8 mouse cellular contexts compared by ENCODE assay signal in genomic region chr13:9276322-9276855, GRCm38 (mm10). TPM values are rescaled to one million over a fixed set of nuclear protein-coding genes. Genes with fewer than 3 reads are reported as not detected.
DNase-seq lines count a peak whose midpoint lies in the region; ATAC-seq and TF ChIP-seq lines count a peak whose summit lies in the region.

Gene Dip2c (plus strand): TSS chr13:9276528.

- peaks cover 4% of the 10 kb centered on the region for H3K79me3 ChIP-seq in C2C12 (ENCODE audit: low read depth)

- no peaks in the 10 kb centered on the region for H3K36me3 ChIP-seq in C2C12 (ENCODE audit: control insufficient read depth, insufficient read depth)
- no peaks in the 10 kb centered on the region for H3K36me3 ChIP-seq in forebrain, embryonic 11.5 days (ENCODE audit: control insufficient read depth, insufficient read depth, low read length)
- H3K36me3 ChIP-seq in heart, embryonic 16.5 days (ENCODE audit: control insufficient read depth, insufficient read depth): no peaks in the 10 kb centered on the region
- no peaks in the 10 kb centered on the region for H3K36me3 ChIP-seq in liver, embryonic 13.5 days
- no peaks in the 10 kb centered on the region for H3K36me3 ChIP-seq in neural tube, embryonic 11.5 days (ENCODE audit: control insufficient read depth, insufficient read depth, low read length)
- no peaks in the 10 kb centered on the region for H3K36me3 ChIP-seq in stomach, embryonic 16.5 days (ENCODE audit: control insufficient read depth, insufficient read depth, low read length)

- H3K27me3 ChIP-seq in C2C12 (ENCODE audit: control insufficient read depth, insufficient read depth, insufficient read length): no peaks in the 10 kb centered on the region
- H3K27me3 ChIP-seq in forebrain, embryonic 11.5 days (ENCODE audit: control insufficient read depth, insufficient read depth, low read length): no peaks in the 10 kb centered on the region
- no peaks in the 10 kb centered on the region for H3K27me3 ChIP-seq in heart, embryonic 16.5 days (ENCODE audit: control insufficient read depth, insufficient read depth, low read length)
- H3K27me3 ChIP-seq in liver, embryonic 13.5 days: peaks cover 39% of the 10 kb centered on the region
- H3K27me3 ChIP-seq in neural tube, embryonic 11.5 days (ENCODE audit: control insufficient read depth, insufficient read depth, low read length): no peaks in the 10 kb centered on the region
- no peaks in the 10 kb centered on the region for H3K27me3 ChIP-seq in stomach, embryonic 16.5 days (ENCODE audit: control insufficient read depth, insufficient read depth, low read length)

- H3K4me2 ChIP-seq in forebrain, embryonic 11.5 days (ENCODE audit: low read depth, low read length, severe bottlenecking): peak within 1 kb of the TSS; percentile 76
- H3K4me2 ChIP-seq in heart, embryonic 16.5 days (ENCODE audit: low read depth, low read length): peak within 1 kb of the TSS; percentile 90
- peak within 1 kb of the TSS; percentile 78 for H3K4me2 ChIP-seq in liver, embryonic 13.5 days
- peak within 1 kb of the TSS; percentile 76 for H3K4me2 ChIP-seq in neural tube, embryonic 11.5 days (ENCODE audit: low read depth)
- H3K4me2 ChIP-seq in stomach, embryonic 16.5 days (ENCODE audit: low read depth, low read length): peak within 1 kb of the TSS; percentile 76

- peak within 1 kb of the TSS; percentile 93 for H3ac ChIP-seq in C2C12 (ENCODE audit: control insufficient read depth, insufficient read length, low read depth)

- H3K9me3 ChIP-seq in forebrain, embryonic 11.5 days (ENCODE audit: control insufficient read depth, low read length): no peaks in the 10 kb centered on the region
- no peaks in the 10 kb centered on the region for H3K9me3 ChIP-seq in heart, embryonic 16.5 days (replicated peaks; ENCODE audit: control insufficient read depth, low read length)
- H3K9me3 ChIP-seq in liver, embryonic 13.5 days (replicated peaks): no peaks in the 10 kb centered on the region
- no peaks in the 10 kb centered on the region for H3K9me3 ChIP-seq in neural tube, embryonic 11.5 days (ENCODE audit: control insufficient read depth, low read length)
- H3K9me3 ChIP-seq in stomach, embryonic 16.5 days (replicated peaks; ENCODE audit: control insufficient read depth, low read length): no peaks in the 10 kb centered on the region

- under 1% methylated on average over 61 of the region's 67 CpGs for whole genome bisulfite sequencing in forebrain, embryonic 11.5 days
- WGBS in heart, embryonic 16.5 days: under 1% methylated on average over 56 of the region's 67 CpGs
- under 1% methylated on average over 61 of the region's 67 CpGs for WGBS in liver, embryonic 13.5 days (ENCODE audit: insufficient replicate concordance)
- under 1% methylated on average over 66 of the region's 67 CpGs for WGBS in neural tube, embryonic 11.5 days
- under 1% methylated on average over 67 of the region's 67 CpGs for WGBS in stomach, embryonic 16.5 days

- peak; percentile 74 for DNase-seq in brain, embryonic 18.5 days (ENCODE audit: low read depth, low spot score)
- DNase-seq in forebrain, embryonic 11.5 days (ENCODE audit: low spot score): peak; percentile 93
- DNase-seq in kidney, postnatal 25 days: peak; percentile 93 to 96
- DNase-seq in liver, embryonic 13.5 days: peak; percentile 43
- DNase-seq in neural tube, embryonic 11.5 days (ENCODE audit: low spot score): peak; percentile 94

- ATAC-seq in forebrain, embryonic 11.5 days (replicated peaks; ENCODE audit: low FRiP score): peak; percentile 93
- peak; percentile 89 for ATAC-seq in heart, embryonic 16.5 days (replicated peaks; ENCODE audit: extremely low read depth, insufficient read depth, low FRiP score)
- peak; percentile 84 for ATAC-seq in liver, embryonic 13.5 days (ENCODE audit: low read depth)
- peak; percentile 90 for ATAC-seq in neural tube, embryonic 11.5 days (ENCODE audit: insufficient read depth, low FRiP score, low TSS enrichment)
- ATAC-seq in stomach, embryonic 16.5 days (ENCODE audit: insufficient read depth, low FRiP score): peak; percentile 94

- peak within 1 kb of the TSS; percentile 56 for H3K4me3 ChIP-seq in C2C12 (ENCODE audit: insufficient read depth, poor library complexity, severe bottlenecking)
- H3K4me3 ChIP-seq in forebrain, embryonic 11.5 days (ENCODE audit: low read depth, low read length): peak within 1 kb of the TSS; percentile 84
- peak within 1 kb of the TSS; percentile 96 for H3K4me3 ChIP-seq in heart, embryonic 16.5 days (ENCODE audit: low read length)
- peak within 1 kb of the TSS; percentile 68 for H3K4me3 ChIP-seq in liver, embryonic 13.5 days (replicated peaks)
- H3K4me3 ChIP-seq in neural tube, embryonic 11.5 days (ENCODE audit: low read depth, low read length): peak within 1 kb of the TSS; percentile 93
- H3K4me3 ChIP-seq in stomach, embryonic 16.5 days (replicated peaks; ENCODE audit: low read length): peak within 1 kb of the TSS; percentile 89

- H3K79me2 ChIP-seq in C2C12 (ENCODE audit: control insufficient read depth, insufficient read depth): peaks cover 27% of the 10 kb centered on the region

- H3K4me1 ChIP-seq in forebrain, embryonic 11.5 days (replicated peaks; ENCODE audit: control insufficient read depth, insufficient read depth, low read length): peaks cover 2% of the 10 kb centered on the region; the same call in 1 of the 2 replicates
- H3K4me1 ChIP-seq in heart, embryonic 16.5 days (ENCODE audit: control insufficient read depth, insufficient read depth, low read length): peaks cover 19% of the 10 kb centered on the region
- peaks cover 9% of the 10 kb centered on the region; the same call in 1 of the 2 replicates for H3K4me1 ChIP-seq in liver, embryonic 13.5 days (replicated peaks)
- peaks cover 9% of the 10 kb centered on the region for H3K4me1 ChIP-seq in neural tube, embryonic 11.5 days (ENCODE audit: control insufficient read depth, insufficient read depth, low read length)
- peaks cover 4% of the 10 kb centered on the region for H3K4me1 ChIP-seq in stomach, embryonic 16.5 days (ENCODE audit: control insufficient read depth, insufficient read depth, low read length)

- peak; percentile 1 for TF ChIP-seq CTCF in C2C12 (IDR thresholded peaks at IDR 0.05; ENCODE audit: control insufficient read depth, insufficient read depth, insufficient read length)

- peak within 1 kb of the TSS; percentile 95 for H3K27ac ChIP-seq in forebrain, embryonic 11.5 days (ENCODE audit: low read depth, low read length)
- H3K27ac ChIP-seq in heart, embryonic 16.5 days (ENCODE audit: low read length): peak within 1 kb of the TSS; percentile 94
- peak within 1 kb of the TSS; percentile 29; the same call in 1 of the 2 replicates for H3K27ac ChIP-seq in liver, embryonic 13.5 days
- H3K27ac ChIP-seq in neural tube, embryonic 11.5 days (ENCODE audit: low read depth, low read length): peak within 1 kb of the TSS; percentile 96
- H3K27ac ChIP-seq in stomach, embryonic 16.5 days (ENCODE audit: low read length): peak within 1 kb of the TSS; percentile 96

- peak within 1 kb of the TSS; percentile 95 for H3K9ac ChIP-seq in forebrain, embryonic 11.5 days (ENCODE audit: low read length)
- H3K9ac ChIP-seq in heart, embryonic 16.5 days (ENCODE audit: low read length): peak within 1 kb of the TSS; percentile 99
- peak within 1 kb of the TSS; percentile 66 for H3K9ac ChIP-seq in liver, embryonic 13.5 days
- H3K9ac ChIP-seq in neural tube, embryonic 11.5 days (ENCODE audit: low read length): peak within 1 kb of the TSS; percentile 98
- peak within 1 kb of the TSS; percentile 97 for H3K9ac ChIP-seq in stomach, embryonic 16.5 days (ENCODE audit: low read length)

TF ChIP-seq in C2C12, 6 proteins besides CTCF, POLR2A, EP300 and RAD21:
- TF ChIP-seq MYOG (IDR thresholded peaks at IDR 0.05; ENCODE audit: control insufficient read depth, extremely low read depth, insufficient read length): no peak
- no peak for TF ChIP-seq MAX (IDR thresholded peaks at IDR 0.05)
- no peak for TF ChIP-seq MYOD1 (IDR thresholded peaks at IDR 0.05; ENCODE audit: control insufficient read depth, insufficient read length, low read depth)
- TF ChIP-seq FOSL1 (IDR thresholded peaks at IDR 0.05; ENCODE audit: insufficient read depth, low read length, poor library complexity, severe bottlenecking): no peak
- no peak for TF ChIP-seq CEBPB (IDR thresholded peaks at IDR 0.05; ENCODE audit: low read depth)
- no peak for TF ChIP-seq USF1 (IDR thresholded peaks at IDR 0.05; ENCODE audit: low read depth)
TF ChIP-seq in C2C12: peak in this region for 0.

RNA-seq across cellular contexts. Expression of gene Dip2c, which starts in this region (rescaled TPM):
- polyA plus RNA-seq in C2C12 (2012; fragmentation: generic; extraction: Trizol): 4.8 TPM
- polyA plus RNA-seq in forebrain, embryonic 11.5 days (2014; fragmentation: Nextera tagmentation; extraction: Ambion mirVana): 9.0 and 9.9 TPM in 2 replicates
- polyA plus RNA-seq in heart, embryonic 16.5 days (2015; fragmentation: Nextera tagmentation; extraction: Ambion mirVana): 5.6 and 6.8 TPM in 2 replicates
- polyA plus RNA-seq in liver, embryonic 13.5 days (2015; fragmentation: Nextera tagmentation; extraction: Ambion mirVana): 0.45 and 0.51 TPM in 2 replicates
- polyA plus RNA-seq in neural tube, embryonic 11.5 days (2014; fragmentation: Nextera tagmentation; extraction: Ambion mirVana): 11.3 and 11.5 TPM in 2 replicates
- polyA plus RNA-seq in stomach, embryonic 16.5 days (2015; fragmentation: Nextera tagmentation; extraction: Ambion mirVana): 4.5 TPM in 2 replicates

Comparison
In these comparisons a context has a peak if more than half of its experiments do, and no peak if none do; other contexts are left out.
1. Peak in every context shown above with its lines: DNase-seq, ATAC-seq, H3K4me3 ChIP-seq and H3K27ac ChIP-seq.
2. Peak in DNase-seq, ATAC-seq, H3K4me3 ChIP-seq, H3K27ac ChIP-seq, H3K9ac ChIP-seq and H3K4me2 ChIP-seq in liver, embryonic 13.5 days; RNA of the gene not detected or under 1 TPM.
3. DNase-seq: peak in every context shown above with its lines; median percentile 94 in kidney, postnatal 25 days; 94 in neural tube, embryonic 11.5 days; 93 in forebrain, embryonic 11.5 days; 74 in brain, embryonic 18.5 days; 43 in liver, embryonic 13.5 days.
4. H3K27ac ChIP-seq: peak in every context shown above with its lines; median percentile 96 in neural tube, embryonic 11.5 days; 96 in stomach, embryonic 16.5 days; 95 in forebrain, embryonic 11.5 days; 94 in heart, embryonic 16.5 days; 29 in liver, embryonic 13.5 days.